Mouse (Mus musculus) CD8-positive naive resting alpha-beta T cell, adult 57 days (primary cell): ENCODE data around the gene Naip6. TPM values are rescaled to one million over a fixed set of nuclear protein-coding genes. Genes with fewer than 3 reads are reported as not detected.

Experiments used
- total RNA-seq: library from RNA; stranded (reverse); gene quantifications from one replicate; pipeline ENCODE4 v1.2.4, GENCODE M21; 2023

The Naip6 gene
- 0.55 TPM for total RNA-seq

GRCm38 (mm10) chr13:100317256-100317893, at the start of gene Naip6:
Naip6 (minus strand) TSS chr13:100317674.

GRCm38 (mm10) chr13:100246223-100246622, 71.3 kb downstream of the Naip6 start, which contains the start of gene Naip5:
Naip5 (minus strand) TSS chr13:100246323.

Other genes starting within 250 kb of the Naip6 start
- gene Bdp1, start 213.6 kb downstream of the Naip6 start, total RNA-seq, result 82.8 TPM
- gene Serf1, start 209.7 kb downstream of the Naip6 start, total RNA-seq, result not detected
- 59.9 TPM for gene Smn1, start 192.8 kb downstream of the Naip6 start, total RNA-seq
- 2.0 TPM for gene Naip2, start 115.6 kb downstream of the Naip6 start, total RNA-seq
- gene Naip5, start 71.4 kb downstream of the Naip6 start, total RNA-seq, result 0.70 TPM
- not detected for gene Naip1, start 135.2 kb upstream of the Naip6 start, total RNA-seq
- 57.7 TPM for gene Gtf2h2, start 174.9 kb upstream of the Naip6 start, total RNA-seq
- gene Ocln, start 235.0 kb upstream of the Naip6 start, total RNA-seq, result not detected